9 mouse cellular contexts compared by ENCODE assay signal in genomic region chr11:98356625-98357394, GRCm38 (mm10). TPM values are rescaled to one million over a fixed set of nuclear protein-coding genes. Genes with fewer than 3 reads are reported as not detected.
DNase-seq lines count a peak whose midpoint lies in the region; ATAC-seq and TF ChIP-seq lines count a peak whose summit lies in the region.
"Had no signal": no experiment of that assay in that cellular context is flagged by ENCODE, and none has a peak within 500 bp of the region (broad histone marks: within the 10 kb centered on the region; RNA-seq: fewer than 3 reads in every experiment).

No protein-coding gene starts in this region.

- ATAC-seq in lung, embryonic 14.5 days (ENCODE audit: insufficient read depth): no peak
- ATAC-seq in intestine, embryonic 16.5 days: no peak
- no peak for ATAC-seq in neural tube, embryonic 15.5 days (ENCODE audit: low FRiP score)

- no peak for TF ChIP-seq CTCF in lung, embryonic 14.5 days (IDR thresholded peaks at IDR 0.05; ENCODE audit: low read depth)

- DNase-seq in heart, adult 11 months: peak; percentile 91
- no peak for DNase-seq in heart, postnatal 4 days
- peak; percentile 49 for DNase-seq in lung, embryonic 14.5 days
- DNase-seq in lung, postnatal 4 days: no peak
- DNase-seq in embryo, embryonic 11 days: no peak
- DNase-seq in right cerebral cortex, adult 18-20 months: no peak

- H3K9me3 ChIP-seq in lung, embryonic 14.5 days (ENCODE audit: low read depth, low read length): no peaks in the 10 kb centered on the region
- H3K9me3 ChIP-seq in intestine, embryonic 16.5 days (ENCODE audit: control insufficient read depth, low read length): no peaks in the 10 kb centered on the region
- no peaks in the 10 kb centered on the region for H3K9me3 ChIP-seq in neural tube, embryonic 15.5 days (replicated peaks)

- WGBS in lung, embryonic 14.5 days: 62% methylated on average over 7 of the region's 7 CpGs
- WGBS in intestine, embryonic 16.5 days: 65% methylated on average over 7 of the region's 7 CpGs
- WGBS in neural tube, embryonic 15.5 days: 70% methylated on average over 7 of the region's 7 CpGs

- peak overlapping the region; percentile 91 for H3K27ac ChIP-seq in lung, embryonic 14.5 days (ENCODE audit: low read depth)
- peak overlapping the region; percentile 88 for H3K27ac ChIP-seq in intestine, embryonic 16.5 days (ENCODE audit: low read length)
- H3K27ac ChIP-seq in neural tube, embryonic 15.5 days (replicated peaks): no peak overlapping the region

- no peaks in the 10 kb centered on the region for H3K36me3 ChIP-seq in lung, embryonic 14.5 days (ENCODE audit: insufficient read depth)
- no peaks in the 10 kb centered on the region for H3K36me3 ChIP-seq in intestine, embryonic 16.5 days (ENCODE audit: control insufficient read depth, insufficient read depth, low read length)
- no peaks in the 10 kb centered on the region for H3K36me3 ChIP-seq in neural tube, embryonic 15.5 days

- H3K27me3 ChIP-seq in lung, embryonic 14.5 days (ENCODE audit: insufficient read depth, low read length): peaks cover 20% of the 10 kb centered on the region
- peaks cover 2% of the 10 kb centered on the region; the same call in 1 of the 2 replicates for H3K27me3 ChIP-seq in intestine, embryonic 16.5 days (replicated peaks; ENCODE audit: control insufficient read depth, insufficient read depth, low read length)
- H3K27me3 ChIP-seq in neural tube, embryonic 15.5 days (replicated peaks): peaks cover 29% of the 10 kb centered on the region

- H3K4me1 ChIP-seq in lung, embryonic 14.5 days (ENCODE audit: insufficient read depth): peaks cover 18% of the 10 kb centered on the region
- H3K4me1 ChIP-seq in intestine, embryonic 16.5 days (ENCODE audit: control insufficient read depth, insufficient read depth, low read length): peaks cover 63% of the 10 kb centered on the region
- H3K4me1 ChIP-seq in neural tube, embryonic 15.5 days: peaks cover 51% of the 10 kb centered on the region

- peak overlapping the region; percentile 89 for H3K4me2 ChIP-seq in lung, embryonic 14.5 days
- H3K4me2 ChIP-seq in intestine, embryonic 16.5 days (ENCODE audit: low read depth, low read length): peak overlapping the region; percentile 87; the same call in 1 of the 2 replicates
- H3K4me2 ChIP-seq in neural tube, embryonic 15.5 days: peak overlapping the region; percentile 82; the same call in 1 of the 2 replicates

- H3K4me3 ChIP-seq in lung, embryonic 14.5 days (ENCODE audit: low read depth, low read length): no peak overlapping the region
- no peak overlapping the region for H3K4me3 ChIP-seq in intestine, embryonic 16.5 days (ENCODE audit: low read length)
- H3K4me3 ChIP-seq in neural tube, embryonic 15.5 days (replicated peaks): no peak overlapping the region

- H3K9ac ChIP-seq in lung, embryonic 14.5 days: no peak overlapping the region
- H3K9ac ChIP-seq in intestine, embryonic 16.5 days (ENCODE audit: low read depth, low read length): peak overlapping the region; percentile 65; the same call in 1 of the 2 replicates
- no peak overlapping the region for H3K9ac ChIP-seq in neural tube, embryonic 15.5 days (replicated peaks)

RNA-seq across cellular contexts. Expression of gene Stard3, which starts 1.4 kb away (rescaled TPM):
- total RNA-seq in heart, postnatal 4 days (2021): 10 to 100 TPM; 21.3 to 21.8 TPM
- 38.2 and 42.7 TPM in 2 replicates for polyA plus RNA-seq in lung, embryonic 14.5 days (2014; fragmentation: Nextera tagmentation; extraction: Ambion mirVana)
- polyA plus RNA-seq in intestine, embryonic 16.5 days (2015; fragmentation: Nextera tagmentation; extraction: Ambion mirVana): 44.8 and 44.9 TPM in 2 replicates
- 31.6 and 37.6 TPM in 2 replicates for polyA plus RNA-seq in neural tube, embryonic 15.5 days (2015; fragmentation: Nextera tagmentation; extraction: Ambion mirVana)

RNA-seq across cellular contexts. Expression of gene Ppp1r1b, which starts 8.6 kb away (rescaled TPM):
- 10 to 100 TPM; 19.1 to 21.2 TPM for total RNA-seq in heart, postnatal 4 days (2021)
- polyA plus RNA-seq in lung, embryonic 14.5 days (2014; fragmentation: Nextera tagmentation; extraction: Ambion mirVana): 0.53 and 1.3 TPM in 2 replicates
- polyA plus RNA-seq in intestine, embryonic 16.5 days (2015; fragmentation: Nextera tagmentation; extraction: Ambion mirVana): 91.7 and 92.3 TPM in 2 replicates
- polyA plus RNA-seq in neural tube, embryonic 15.5 days (2015; fragmentation: Nextera tagmentation; extraction: Ambion mirVana): 2.5 and 3.7 TPM in 2 replicates

RNA-seq across cellular contexts. Expression of gene Tcap, which starts 26.8 kb away (rescaled TPM):
- total RNA-seq in heart, postnatal 4 days (2021): 100 to 1,000 TPM; 163 to 192 TPM
- polyA plus RNA-seq in lung, embryonic 14.5 days (2014; fragmentation: Nextera tagmentation; extraction: Ambion mirVana): 3.8 TPM in 1 of 2 replicates, not detected in the other
- polyA plus RNA-seq in intestine, embryonic 16.5 days (2015; fragmentation: Nextera tagmentation; extraction: Ambion mirVana): 0.28 TPM in 1 of 2 replicates, not detected in the other
- polyA plus RNA-seq in neural tube, embryonic 15.5 days (2015; fragmentation: Nextera tagmentation; extraction: Ambion mirVana): 1.4 and 1.7 TPM in 2 replicates

RNA-seq across cellular contexts. Expression of gene Neurod2, which starts 27.4 kb away (rescaled TPM):
- total RNA-seq in heart, postnatal 4 days (2021): not detected
- polyA plus RNA-seq in lung, embryonic 14.5 days (2014; fragmentation: Nextera tagmentation; extraction: Ambion mirVana): not detected in 2 replicates
- 0.05 TPM in 1 of 2 replicates, not detected in the other for polyA plus RNA-seq in intestine, embryonic 16.5 days (2015; fragmentation: Nextera tagmentation; extraction: Ambion mirVana)
- polyA plus RNA-seq in neural tube, embryonic 15.5 days (2015; fragmentation: Nextera tagmentation; extraction: Ambion mirVana): 13.7 and 16.3 TPM in 2 replicates
- polyA plus RNA-seq: C2C12 had no signal

RNA-seq across cellular contexts. Expression of gene Pnmt, which starts 29.4 kb away (rescaled TPM):
- total RNA-seq in heart, postnatal 4 days (2021): not detected
- not detected in 2 replicates for polyA plus RNA-seq in lung, embryonic 14.5 days (2014; fragmentation: Nextera tagmentation; extraction: Ambion mirVana)
- polyA plus RNA-seq in intestine, embryonic 16.5 days (2015; fragmentation: Nextera tagmentation; extraction: Ambion mirVana): 0.16 TPM in 1 of 2 replicates, not detected in the other
- 2.2 and 2.9 TPM in 2 replicates for polyA plus RNA-seq in neural tube, embryonic 15.5 days (2015; fragmentation: Nextera tagmentation; extraction: Ambion mirVana)

Comparison
In these comparisons a context has a peak if more than half of its experiments do, and no peak if none do; other contexts are left out.
1. DNase-seq: peak in heart, adult 11 months (single experiment) and lung, embryonic 14.5 days (single experiment); none in heart, postnatal 4 days (single experiment), lung, postnatal 4 days (0 of 2), embryo, embryonic 11 days (single experiment) and right cerebral cortex, adult 18-20 months (single experiment).
2. RNA of gene Ppp1r1b, which starts 8.6 kb away (polyA plus RNA-seq): 91.7 to 92.3 TPM in intestine, embryonic 16.5 days; 2.5 to 3.7 TPM in neural tube, embryonic 15.5 days and 0.53 to 1.3 TPM in lung, embryonic 14.5 days; every median in the first group is over 10 times any median in the second.
3. Peak in every context shown above with its lines, with median percentiles within 50 percentile points of each other: H3K4me2 ChIP-seq.